ENCODE assay signal across 35 mouse cellular contexts in genomic region chr11:115052991-115053390, GRCm38 (mm10). TPM values are rescaled to one million over a fixed set of nuclear protein-coding genes. Genes with fewer than 3 reads are reported as not detected.
DNase-seq lines count a peak whose midpoint lies in the region; ATAC-seq lines count a peak whose summit lies in the region.
"Had no signal": no experiment of that assay in that cellular context is flagged by ENCODE, and none has a peak within 500 bp of the region (broad histone marks: within the 10 kb centered on the region; RNA-seq: fewer than 3 reads in every experiment).

No protein-coding gene starts in this region.

- no peak overlapping the region for H3K27ac ChIP-seq in heart, embryonic 11.5 days (ENCODE audit: low read depth, low read length)
- H3K27ac ChIP-seq: embryonic facial prominence, embryonic 10.5 days; embryonic facial prominence, embryonic 13.5 days; forebrain, embryonic 13.5 days; gastrocnemius, adult 2 months; heart, adult 2 months; heart, embryonic 10.5 days; hindbrain, embryonic 12.5 days; hindbrain, embryonic 15.5 days had no signal

- no peaks in the 10 kb centered on the region for H3K9me3 ChIP-seq in heart, embryonic 11.5 days (replicated peaks; ENCODE audit: control insufficient read depth, low read length)
- H3K9me3 ChIP-seq: embryonic facial prominence, embryonic 10.5 days; embryonic facial prominence, embryonic 13.5 days; forebrain, embryonic 13.5 days; heart, embryonic 10.5 days; hindbrain, embryonic 12.5 days; hindbrain, embryonic 15.5 days had no signal

- DNase-seq in cerebellum, adult 11 months: peak; percentile 6
- DNase-seq in heart, adult 11 months: peak; percentile 61
- peak; percentile 97 for DNase-seq in R1 (ENCODE audit: low read depth, low spot score)
- no peak for DNase-seq in right cerebral cortex, postnatal 14 days
- no peak for DNase-seq in gastrocnemius, postnatal 36 days
- DNase-seq: adrenal gland, adult 8-10 months; cerebellum, postnatal 10 days; cerebellum, postnatal 36 days; embryo, embryonic 11 days; forebrain, postnatal 0 days; gastrocnemius, adult 2 months; gastrocnemius, postnatal 14 days; heart, adult 2 months; kidney, adult 2 months had no signal

- no peak overlapping the region for H3K4me3 ChIP-seq in heart, embryonic 11.5 days (ENCODE audit: low read depth, low read length)
- H3K4me3 ChIP-seq: embryonic facial prominence, embryonic 10.5 days; embryonic facial prominence, embryonic 13.5 days; erythroblast, embryonic 14.5 days; forebrain, embryonic 13.5 days; gastrocnemius, adult 2 months; heart, adult 2 months; heart, embryonic 10.5 days; hindbrain, embryonic 12.5 days; hindbrain, embryonic 15.5 days had no signal

- H3K4me1 ChIP-seq in heart, embryonic 11.5 days (ENCODE audit: control insufficient read depth, insufficient read depth, low read length): no peaks in the 10 kb centered on the region
- H3K4me1 ChIP-seq: embryonic facial prominence, embryonic 10.5 days; embryonic facial prominence, embryonic 13.5 days; forebrain, embryonic 13.5 days; heart, embryonic 10.5 days; hindbrain, embryonic 12.5 days; hindbrain, embryonic 15.5 days had no signal

- H3K36me3 ChIP-seq in heart, embryonic 11.5 days (ENCODE audit: control insufficient read depth, insufficient read depth, low read length): no peaks in the 10 kb centered on the region
- H3K36me3 ChIP-seq: embryonic facial prominence, embryonic 10.5 days; embryonic facial prominence, embryonic 13.5 days; heart, embryonic 10.5 days; hindbrain, embryonic 12.5 days; hindbrain, embryonic 15.5 days had no signal

- H3K9ac ChIP-seq in heart, embryonic 11.5 days (ENCODE audit: low read depth, low read length): no peak overlapping the region
- H3K9ac ChIP-seq: embryonic facial prominence, embryonic 13.5 days; forebrain, embryonic 13.5 days; forebrain, postnatal 0 days; hindbrain, embryonic 12.5 days; hindbrain, embryonic 15.5 days had no signal

- intact Hi-C loops in gastrocnemius, postnatal 36 days (cut with DNase I): no loop called here

- H3K4me2 ChIP-seq in heart, embryonic 11.5 days: no peak overlapping the region
- H3K4me2 ChIP-seq: embryonic facial prominence, embryonic 13.5 days; forebrain, embryonic 13.5 days; hindbrain, embryonic 12.5 days; hindbrain, embryonic 15.5 days had no signal

- no peak for ATAC-seq in cerebellum, adult (ENCODE audit: insufficient number of reproducible peaks, low FRiP score, low TSS enrichment)
- ATAC-seq in heart, embryonic 11.5 days (replicated peaks; ENCODE audit: insufficient number of reproducible peaks, low FRiP score, low TSS enrichment): no peak
- ATAC-seq: activated CD4-positive, CD25-positive, alpha-beta regulatory T cell, adult 4 months; forebrain, embryonic 13.5 days; forebrain, postnatal 0 days; intestine, postnatal 0 days; Patski had no signal

- H3K27me3 ChIP-seq in heart, embryonic 11.5 days (ENCODE audit: control insufficient read depth, insufficient read depth, low read length): no peaks in the 10 kb centered on the region
- H3K27me3 ChIP-seq: embryonic facial prominence, embryonic 13.5 days; forebrain, embryonic 13.5 days; hindbrain, embryonic 15.5 days; Patski had no signal

- 67% methylated on average over 1 of the region's 1 CpGs for WGBS in heart, embryonic 11.5 days (ENCODE audit: insufficient replicate concordance)

RNA-seq across cellular contexts. Expression of gene Cd300ld3, which starts 4.8 kb away (rescaled TPM):
- not detected in 2 replicates for polyA plus RNA-seq in heart, embryonic 11.5 days (2014; fragmentation: Nextera tagmentation; extraction: Ambion mirVana)
- 1 to 10 TPM; 1.2 to 2.7 TPM for total RNA-seq in gastrocnemius, postnatal 36 days (2021)
- total RNA-seq: ES-E14; forebrain, postnatal 0 days; hematopoietic stem cell, adult 5-6 weeks had no signal
- polyA plus RNA-seq: activated CD4-positive, CD25-positive, alpha-beta regulatory T cell, adult 4 months; embryonic facial prominence, embryonic 10.5 days; embryonic facial prominence, embryonic 13.5 days; erythroblast, embryonic 14.5 days; forebrain, embryonic 13.5 days; forebrain, postnatal 0 days; heart, embryonic 10.5 days; heart, embryonic 14.5 days; heart, postnatal 0 days; hindbrain, embryonic 12.5 days; hindbrain, embryonic 15.5 days; intestine, embryonic 14.5 days; intestine, postnatal 0 days; Patski had no signal

RNA-seq across cellular contexts. Expression of gene Cd300e, which starts 9.0 kb away (rescaled TPM):
- not detected in 2 replicates for polyA plus RNA-seq in heart, embryonic 11.5 days (2014; fragmentation: Nextera tagmentation; extraction: Ambion mirVana)
- not detected for total RNA-seq in gastrocnemius, postnatal 36 days (2021)
- total RNA-seq: forebrain, postnatal 0 days; gastrocnemius, adult 2 months; gastrocnemius, postnatal 14 days; hematopoietic stem cell, adult 5-6 weeks had no signal
- polyA plus RNA-seq: activated CD4-positive, CD25-positive, alpha-beta regulatory T cell, adult 4 months; brain, embryonic 14.5 days; embryonic facial prominence, embryonic 10.5 days; embryonic facial prominence, embryonic 13.5 days; erythroblast, embryonic 14.5 days; forebrain, embryonic 13.5 days; forebrain, postnatal 0 days; heart, embryonic 14.5 days; hindbrain, embryonic 12.5 days; hindbrain, embryonic 15.5 days had no signal

RNA-seq across cellular contexts. Expression of gene Cd300ld5, which starts 15.4 kb away (rescaled TPM):
- polyA plus RNA-seq in heart, embryonic 11.5 days (2014; fragmentation: Nextera tagmentation; extraction: Ambion mirVana): not detected in 2 replicates
- 1 to 10 TPM in 1 of 2 experiments, not detected in 1; 2.4 TPM for total RNA-seq in gastrocnemius, postnatal 36 days (2021)
- total RNA-seq: ES-E14; forebrain, postnatal 0 days; hematopoietic stem cell, adult 5-6 weeks had no signal
- polyA plus RNA-seq: activated CD4-positive, CD25-positive, alpha-beta regulatory T cell, adult 4 months; cortical plate, adult 2 months; embryonic facial prominence, embryonic 10.5 days; embryonic facial prominence, embryonic 13.5 days; erythroblast, embryonic 14.5 days; forebrain, embryonic 13.5 days; forebrain, postnatal 0 days; heart, embryonic 10.5 days; heart, embryonic 14.5 days; heart, postnatal 0 days; hindbrain, embryonic 12.5 days; hindbrain, embryonic 15.5 days; intestine, embryonic 14.5 days; intestine, postnatal 0 days; Patski had no signal

RNA-seq across cellular contexts. Expression of gene Cd300ld4, which starts 26.2 kb away (rescaled TPM):
- polyA plus RNA-seq in heart, embryonic 11.5 days (2014; fragmentation: Nextera tagmentation; extraction: Ambion mirVana): not detected in 2 replicates
- total RNA-seq in gastrocnemius, postnatal 36 days (2021): under 1 TPM in 1 of 2 experiments, not detected in 1; 0.35 TPM
- total RNA-seq: adrenal gland, adult 8-10 months; adrenal gland, postnatal 25 days; ES-E14; forebrain, postnatal 0 days; hematopoietic stem cell, adult 5-6 weeks had no signal
- polyA plus RNA-seq: activated CD4-positive, CD25-positive, alpha-beta regulatory T cell, adult 4 months; embryonic facial prominence, embryonic 10.5 days; embryonic facial prominence, embryonic 13.5 days; erythroblast, embryonic 14.5 days; forebrain, embryonic 13.5 days; forebrain, postnatal 0 days; heart, embryonic 10.5 days; heart, embryonic 14.5 days; heart, postnatal 0 days; hindbrain, embryonic 12.5 days; hindbrain, embryonic 15.5 days; intestine, embryonic 14.5 days; intestine, postnatal 0 days; Patski had no signal

RNA-seq across cellular contexts. Expression of gene Cd300ld2, which starts 37.0 kb away (rescaled TPM):
- not detected in 2 replicates for polyA plus RNA-seq in heart, embryonic 11.5 days (2014; fragmentation: Nextera tagmentation; extraction: Ambion mirVana)
- total RNA-seq in gastrocnemius, postnatal 36 days (2021): not detected
- total RNA-seq: adrenal gland, postnatal 25 days; ES-E14; forebrain, postnatal 0 days; gastrocnemius, adult 2 months; gastrocnemius, postnatal 14 days; heart, adult 2 months; heart, postnatal 25 days; hematopoietic stem cell, adult 5-6 weeks had no signal
- polyA plus RNA-seq: activated CD4-positive, CD25-positive, alpha-beta regulatory T cell, adult 4 months; brain, embryonic 14.5 days; cortical plate, adult 2 months; embryonic facial prominence, embryonic 10.5 days; embryonic facial prominence, embryonic 13.5 days; erythroblast, embryonic 14.5 days; forebrain, embryonic 13.5 days; forebrain, postnatal 0 days; heart, embryonic 10.5 days; heart, embryonic 14.5 days; heart, postnatal 0 days; hindbrain, embryonic 12.5 days; hindbrain, embryonic 15.5 days; intestine, embryonic 14.5 days; intestine, postnatal 0 days; Patski had no signal

Comparison
In these comparisons a context has a peak if more than half of its experiments do, and no peak if none do; other contexts are left out.
1. DNase-seq: peak in cerebellum, adult 11 months (single experiment), heart, adult 11 months (single experiment) and R1 (single experiment); none in right cerebral cortex, postnatal 14 days (single experiment) and gastrocnemius, postnatal 36 days (0 of 2).